Mouse (Mus musculus) hindlimb bud, embryonic 11.5 days (tissue): ENCODE measurements around the gene Ifi205.

Experiments used
- DNase-seq: peaks from one replicate; pipeline ENCODE4 v3.0.0-alpha.2; 2012; ENCODE audit warnings: low read depth, low spot score; ENCODE audit errors: extremely low spot score

Ifi205 gene

GRCm38 (mm10) chr1:173977622-173978021 lies 54.0 kb downstream of the Ifi205 start:
- no peak for DNase-seq

DNA sequence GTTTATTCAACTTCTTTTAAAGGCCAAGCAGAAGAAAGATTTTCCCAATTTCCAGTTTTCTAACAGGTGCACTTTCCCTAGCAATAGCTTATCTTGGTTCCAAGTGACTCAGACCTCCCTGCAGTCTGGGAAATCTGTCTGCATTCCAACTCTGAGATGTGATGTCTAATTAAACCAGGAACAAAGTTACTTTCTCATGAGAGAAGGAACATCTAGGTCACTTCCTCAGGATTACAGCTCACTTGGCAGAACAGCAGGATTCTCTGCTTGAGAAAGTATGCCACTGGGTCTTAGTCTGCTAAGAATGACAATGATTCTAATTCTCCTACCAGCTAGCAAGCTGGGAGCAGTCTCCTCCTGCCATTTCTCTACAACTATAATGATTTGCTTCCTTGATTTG lies 58.5 kb downstream of the Ifi205 start:
- no peak for DNase-seq
